Mouse (Mus musculus): ENCODE measurements at regions not wholly inside any gene's neighbourhood (a gene's known extent, or its start where the extent isn't known, plus 50 kb on each side); places are given as distances from the start of the nearest gene placed in this dataset.
A peak's percentile ranks its signal among the peaks of the same experiment; 100 is the strongest.

- H3K27me3 ChIP-seq (ENCODE audit: control insufficient read depth, insufficient read depth, low read length): no peaks in the 10 kb centered on the region
- no peak overlapping the region for H3K4me3 ChIP-seq (replicated peaks; ENCODE audit: insufficient read depth, low read depth, low read length)
- H3K27ac ChIP-seq (ENCODE audit: insufficient read depth, low read length): no peak overlapping the region
- H3K4me1 ChIP-seq (ENCODE audit: control insufficient read depth, insufficient read depth, low read length): no peaks in the 10 kb centered on the region
- TF ChIP-seq CTCF (IDR thresholded peaks at IDR 0.05; ENCODE audit: borderline replicate concordance, insufficient read depth, low read depth, low read length) (peak; percentile 15; the same call in 1 of the 2 replicates), POLR2A (IDR thresholded peaks at IDR 0.05; ENCODE audit: borderline replicate concordance, insufficient read depth, low read length) (no peak)
- DNase-seq: no peak
- WGBS: 52% methylated on average over 6 of the region's 6 CpGs
These were observed 182.3 kb upstream of the Spdye4c start for GRCm38 (mm10) chr2:128408718-128409117.

GRCm38 (mm10) chr2:128412352-128412751 lies 178.7 kb upstream of the Spdye4c start:
- WGBS: 17% methylated on average over 10 of the region's 10 CpGs
- H3K27ac ChIP-seq (ENCODE audit: insufficient read depth, low read length): no peak overlapping the region
- no peak for TF ChIP-seq POLR2A (IDR thresholded peaks at IDR 0.05; ENCODE audit: borderline replicate concordance, insufficient read depth, low read length)
- peak; percentile 55; the same call in 1 of the 2 replicates for TF ChIP-seq CTCF (IDR thresholded peaks at IDR 0.05; ENCODE audit: borderline replicate concordance, insufficient read depth, low read depth, low read length)
- H3K27me3 ChIP-seq (ENCODE audit: control insufficient read depth, insufficient read depth, low read length): no peaks in the 10 kb centered on the region
- peak in 1 of 2 experiments; percentile 28 for DNase-seq
- no peak overlapping the region for H3K4me3 ChIP-seq (replicated peaks; ENCODE audit: insufficient read depth, low read depth, low read length)
- no peaks in the 10 kb centered on the region for H3K4me1 ChIP-seq (ENCODE audit: control insufficient read depth, insufficient read depth, low read length)

DNA sequence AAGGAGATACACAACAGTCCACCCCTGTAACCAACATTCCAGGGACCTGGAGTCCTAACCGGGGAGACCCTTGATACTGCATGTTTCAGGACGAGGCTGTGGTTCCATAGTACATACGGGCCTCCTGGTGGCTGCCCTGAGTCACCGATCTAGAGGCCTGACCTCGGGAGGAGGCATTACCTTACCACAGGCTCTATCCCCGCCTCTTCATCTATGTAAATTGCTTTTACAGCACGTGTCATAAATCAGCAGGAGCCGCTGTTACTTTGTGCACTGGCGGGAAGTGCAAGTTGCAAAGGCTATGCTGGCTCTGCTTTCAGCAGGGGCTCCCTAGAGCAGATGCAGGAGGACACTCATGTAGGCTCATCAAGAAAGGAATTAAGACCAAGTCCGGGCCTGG lies 178.0 kb upstream of the Spdye4c start:
- Histone ChIP-seq H3K4me3 (replicated peaks; ENCODE audit: insufficient read depth, low read depth, low read length) (no peak overlapping the region), H3K27me3 (ENCODE audit: control insufficient read depth, insufficient read depth, low read length) (no peaks in the 10 kb centered on the region), H3K4me1 (ENCODE audit: control insufficient read depth, insufficient read depth, low read length) (no peaks in the 10 kb centered on the region), H3K27ac (ENCODE audit: insufficient read depth, low read length) (no peak overlapping the region)
- TF ChIP-seq CTCF (IDR thresholded peaks at IDR 0.05; ENCODE audit: borderline replicate concordance, insufficient read depth, low read depth, low read length): no peak
- no peak for TF ChIP-seq POLR2A (IDR thresholded peaks at IDR 0.05; ENCODE audit: borderline replicate concordance, insufficient read depth, low read length)
- no peak for DNase-seq
- WGBS: 44% methylated on average over 10 of the region's 10 CpGs

GRCm38 (mm10) chr2:128414588-128415240 lies 176.3 kb upstream of the Spdye4c start:
- Histone ChIP-seq H3K4me1 (ENCODE audit: control insufficient read depth, insufficient read depth, low read length) (no peaks in the 10 kb centered on the region), H3K4me3 (replicated peaks; ENCODE audit: insufficient read depth, low read depth, low read length) (no peak overlapping the region), H3K27me3 (ENCODE audit: control insufficient read depth, insufficient read depth, low read length) (no peaks in the 10 kb centered on the region), H3K27ac (ENCODE audit: insufficient read depth, low read length) (no peak overlapping the region)
- 76% methylated on average over 17 of the region's 17 CpGs for WGBS
- no peak for DNase-seq
- TF ChIP-seq POLR2A (IDR thresholded peaks at IDR 0.05; ENCODE audit: borderline replicate concordance, insufficient read depth, low read length): no peak
- no peak for TF ChIP-seq CTCF (IDR thresholded peaks at IDR 0.05; ENCODE audit: borderline replicate concordance, insufficient read depth, low read depth, low read length)

DNA sequence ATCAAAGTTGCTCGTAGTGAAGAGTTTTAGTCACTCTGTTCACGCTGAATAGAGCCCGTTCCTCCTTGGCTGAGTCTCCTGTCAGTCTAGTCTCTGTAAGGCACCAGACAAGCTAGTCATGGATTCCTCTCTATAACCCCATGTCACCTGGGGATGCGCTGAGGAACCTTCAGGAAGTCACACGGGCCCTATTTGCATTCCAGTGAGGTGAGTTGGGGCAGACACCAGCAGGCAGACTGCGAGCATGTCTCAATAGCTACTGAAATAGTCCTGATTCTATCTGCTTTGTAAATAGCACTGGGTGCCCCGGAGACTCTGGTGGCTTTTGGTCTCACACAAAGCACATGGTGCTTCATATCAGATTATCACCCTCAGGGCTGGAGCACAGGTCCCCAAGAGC lies 174.6 kb upstream of the Spdye4c start:
- no peak overlapping the region for H3K27ac ChIP-seq (ENCODE audit: insufficient read depth, low read length)
- H3K4me3 ChIP-seq (replicated peaks; ENCODE audit: insufficient read depth, low read depth, low read length): no peak overlapping the region
- 90% methylated on average over 7 of the region's 7 CpGs for WGBS
- TF ChIP-seq CTCF (IDR thresholded peaks at IDR 0.05; ENCODE audit: borderline replicate concordance, insufficient read depth, low read depth, low read length): no peak
- TF ChIP-seq POLR2A (IDR thresholded peaks at IDR 0.05; ENCODE audit: borderline replicate concordance, insufficient read depth, low read length): no peak
- H3K27me3 ChIP-seq (ENCODE audit: control insufficient read depth, insufficient read depth, low read length): no peaks in the 10 kb centered on the region
- no peaks in the 10 kb centered on the region for H3K4me1 ChIP-seq (ENCODE audit: control insufficient read depth, insufficient read depth, low read length)
- DNase-seq: no peak

GRCm38 (mm10) chr2:128418960-128419359 lies 172.0 kb upstream of the Spdye4c start:
- no peak for DNase-seq

DNA sequence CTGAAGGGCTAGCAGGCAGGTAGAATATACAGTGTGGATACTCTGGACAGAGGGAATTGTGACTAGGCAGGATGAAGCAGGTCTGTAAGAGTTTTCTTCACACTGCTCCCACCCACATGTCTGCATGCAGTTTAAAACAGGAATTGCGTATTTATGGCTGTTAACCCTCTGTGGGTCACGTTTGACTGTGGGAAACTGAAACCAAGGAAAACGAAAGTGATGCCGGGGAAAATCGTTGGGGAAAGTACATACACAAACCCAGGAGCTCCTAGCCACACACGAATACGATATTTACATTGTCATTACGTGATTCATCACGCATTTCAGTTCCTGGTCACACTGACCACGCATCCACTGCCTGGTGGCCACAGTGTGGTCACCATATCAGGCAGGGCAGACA lies 170.6 kb upstream of the Spdye4c start:
- Histone ChIP-seq H3K4me3 (replicated peaks; ENCODE audit: insufficient read depth, low read depth, low read length) (no peak overlapping the region), H3K27me3 (ENCODE audit: control insufficient read depth, insufficient read depth, low read length) (no peaks in the 10 kb centered on the region), H3K4me1 (ENCODE audit: control insufficient read depth, insufficient read depth, low read length) (no peaks in the 10 kb centered on the region), H3K27ac (ENCODE audit: insufficient read depth, low read length) (no peak overlapping the region)
- 89% methylated on average over 10 of the region's 10 CpGs for WGBS
- no peak for DNase-seq
- TF ChIP-seq POLR2A (IDR thresholded peaks at IDR 0.05; ENCODE audit: borderline replicate concordance, insufficient read depth, low read length): no peak
- no peak for TF ChIP-seq CTCF (IDR thresholded peaks at IDR 0.05; ENCODE audit: borderline replicate concordance, insufficient read depth, low read depth, low read length)

More at GRCm38 (mm10) chr2:128418960-128419359, 172.0 kb upstream of the Spdye4c start:
- Histone ChIP-seq H3K27me3 (ENCODE audit: control insufficient read depth, insufficient read depth, low read length) (no peaks in the 10 kb centered on the region), H3K4me1 (ENCODE audit: control insufficient read depth, insufficient read depth, low read length) (no peaks in the 10 kb centered on the region), H3K27ac (ENCODE audit: insufficient read depth, low read length) (no peak overlapping the region), H3K4me3 (replicated peaks; ENCODE audit: insufficient read depth, low read depth, low read length) (no peak overlapping the region)
- 79% methylated on average over 3 of the region's 3 CpGs for WGBS
- TF ChIP-seq POLR2A (IDR thresholded peaks at IDR 0.05; ENCODE audit: borderline replicate concordance, insufficient read depth, low read length) (no peak), CTCF (IDR thresholded peaks at IDR 0.05; ENCODE audit: borderline replicate concordance, insufficient read depth, low read depth, low read length) (no peak)

DNA sequence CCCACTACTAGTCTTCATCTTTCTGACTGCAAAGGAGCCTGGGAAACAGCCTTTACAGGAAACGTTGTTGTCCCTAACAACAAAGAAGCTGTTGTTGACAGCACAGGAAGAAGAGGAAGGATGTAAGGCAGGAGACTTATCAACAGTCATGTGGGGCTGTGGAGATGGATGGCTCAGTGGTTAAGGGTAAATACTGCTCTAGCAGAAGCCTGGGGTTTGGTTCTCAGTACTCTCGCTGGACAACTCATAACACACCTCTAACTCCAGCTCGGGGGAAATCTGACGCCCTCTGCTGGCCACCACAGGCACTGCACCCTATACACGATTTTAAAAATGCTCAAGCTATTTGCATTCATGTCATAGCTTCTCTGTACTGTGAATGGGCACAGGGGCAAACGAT lies 168.3 kb upstream of the Spdye4c start:
- H3K27me3 ChIP-seq (ENCODE audit: control insufficient read depth, insufficient read depth, low read length): no peaks in the 10 kb centered on the region
- no peak for DNase-seq
- 34% methylated on average over 6 of the region's 6 CpGs for WGBS
- no peak overlapping the region for H3K27ac ChIP-seq (ENCODE audit: insufficient read depth, low read length)
- H3K4me3 ChIP-seq (replicated peaks; ENCODE audit: insufficient read depth, low read depth, low read length): no peak overlapping the region
- no peaks in the 10 kb centered on the region for H3K4me1 ChIP-seq (ENCODE audit: control insufficient read depth, insufficient read depth, low read length)
- no peak for TF ChIP-seq POLR2A (IDR thresholded peaks at IDR 0.05; ENCODE audit: borderline replicate concordance, insufficient read depth, low read length)
- TF ChIP-seq CTCF (IDR thresholded peaks at IDR 0.05; ENCODE audit: borderline replicate concordance, insufficient read depth, low read depth, low read length): no peak; the same call in 1 of the 2 replicates

Measured in cerebellum, adult 2 months (tissue).